In genomic region chr13:73327827-73328698, GRCm38 (mm10) we compare ENCODE assay signal across 8 mouse cellular contexts. TPM values are rescaled to one million over a fixed set of nuclear protein-coding genes. Genes with fewer than 3 reads are reported as not detected.
DNase-seq lines count a peak whose midpoint lies in the region; ATAC-seq and TF ChIP-seq lines count a peak whose summit lies in the region.

TSS of gene Mrpl36 (plus strand) at chr13:73328513.
TSS of gene Ndufs6 (minus strand) at chr13:73328542.

- ATAC-seq in heart, embryonic 12.5 days (ENCODE audit: insufficient number of reproducible peaks, low FRiP score), result peak; percentile 91
- peak; percentile 82 for ATAC-seq in liver, embryonic 12.5 days
- ATAC-seq in stomach, embryonic 15.5 days (ENCODE audit: insufficient read depth, low FRiP score, low read depth), result peak; percentile 88

- no peaks in the 10 kb centered on the region for H3K27me3 ChIP-seq in C2C12 (ENCODE audit: control insufficient read depth, insufficient read depth, insufficient read length)
- H3K27me3 ChIP-seq in erythroblast, embryonic 14.5 days (ENCODE audit: control insufficient read depth), result no peaks in the 10 kb centered on the region
- no peaks in the 10 kb centered on the region for H3K27me3 ChIP-seq in heart, embryonic 12.5 days (replicated peaks)
- no peaks in the 10 kb centered on the region for H3K27me3 ChIP-seq in liver, embryonic 12.5 days (replicated peaks)
- H3K27me3 ChIP-seq in stomach, embryonic 15.5 days (replicated peaks), result no peaks in the 10 kb centered on the region

- H3ac ChIP-seq in C2C12 (ENCODE audit: control insufficient read depth, insufficient read length, low read depth), result peak within 1 kb of the TSS; percentile 81

- H3K27ac ChIP-seq in heart, embryonic 12.5 days (ENCODE audit: poor library complexity, severe bottlenecking), result peak within 1 kb of the TSS; percentile 76
- H3K27ac ChIP-seq in liver, embryonic 12.5 days, result peak within 1 kb of the TSS; percentile 70
- peak within 1 kb of the TSS; percentile 72 for H3K27ac ChIP-seq in stomach, embryonic 15.5 days

- peaks cover 57% of the 10 kb centered on the region for H3K4me1 ChIP-seq in erythroblast, embryonic 14.5 days (ENCODE audit: control insufficient read depth)
- peaks cover 37% of the 10 kb centered on the region for H3K4me1 ChIP-seq in heart, embryonic 12.5 days (replicated peaks)
- peaks cover 51% of the 10 kb centered on the region for H3K4me1 ChIP-seq in liver, embryonic 12.5 days
- H3K4me1 ChIP-seq in stomach, embryonic 15.5 days, result peaks cover 9% of the 10 kb centered on the region; the same call in 1 of the 2 replicates

- H3K36me3 ChIP-seq in C2C12 (ENCODE audit: control insufficient read depth, insufficient read depth), result peaks cover 24% of the 10 kb centered on the region
- peaks cover 41% of the 10 kb centered on the region for H3K36me3 ChIP-seq in erythroblast, embryonic 14.5 days (ENCODE audit: control insufficient read depth)
- H3K36me3 ChIP-seq in heart, embryonic 12.5 days, result peaks cover 30% of the 10 kb centered on the region
- peaks cover 42% of the 10 kb centered on the region for H3K36me3 ChIP-seq in liver, embryonic 12.5 days
- peaks cover 12% of the 10 kb centered on the region for H3K36me3 ChIP-seq in stomach, embryonic 15.5 days

- peak within 1 kb of the TSS; percentile 86 for H3K4me2 ChIP-seq in heart, embryonic 12.5 days
- H3K4me2 ChIP-seq in liver, embryonic 12.5 days, result peak within 1 kb of the TSS; percentile 86
- H3K4me2 ChIP-seq in stomach, embryonic 15.5 days, result peak within 1 kb of the TSS; percentile 67

- DNase-seq in brain, embryonic 14.5 days (ENCODE audit: low read depth), result peak; percentile 97
- DNase-seq in kidney, postnatal 10 days, result peak; percentile 96
- peak; percentile 88 to 92 for DNase-seq in natural killer cell, adult 2 months (ENCODE audit: low spot score in 2 of 2)

- H3K79me2 ChIP-seq in C2C12 (ENCODE audit: control insufficient read depth, insufficient read depth), result peaks cover 62% of the 10 kb centered on the region

- no peaks in the 10 kb centered on the region for H3K9me3 ChIP-seq in erythroblast, embryonic 14.5 days (ENCODE audit: control insufficient read depth, low read length)
- no peaks in the 10 kb centered on the region for H3K9me3 ChIP-seq in heart, embryonic 12.5 days (replicated peaks)
- H3K9me3 ChIP-seq in liver, embryonic 12.5 days (replicated peaks), result no peaks in the 10 kb centered on the region
- H3K9me3 ChIP-seq in stomach, embryonic 15.5 days, result no peaks in the 10 kb centered on the region

- H3K4me3 ChIP-seq in C2C12 (ENCODE audit: insufficient read depth, poor library complexity, severe bottlenecking), result peak within 1 kb of the TSS; percentile 76
- H3K4me3 ChIP-seq in erythroblast, embryonic 14.5 days (replicated peaks), result peak within 1 kb of the TSS; percentile 91
- peak within 1 kb of the TSS; percentile 78 for H3K4me3 ChIP-seq in heart, embryonic 12.5 days
- peak within 1 kb of the TSS; percentile 87 for H3K4me3 ChIP-seq in liver, embryonic 12.5 days
- H3K4me3 ChIP-seq in stomach, embryonic 15.5 days (replicated peaks), result peak within 1 kb of the TSS; percentile 84

- H3K79me3 ChIP-seq in C2C12 (ENCODE audit: low read depth), result peaks cover 14% of the 10 kb centered on the region

- TF ChIP-seq POLR2A in brain, embryonic 14.5 days (IDR thresholded peaks at IDR 0.05; ENCODE audit: borderline replicate concordance, extremely low read depth, insufficient read depth, insufficient read length, poor library complexity, severe bottlenecking), result peak; percentile 38; the same call in 1 of the 2 replicates

- under 1% methylated on average over 45 of the region's 45 CpGs for WGBS in heart, embryonic 12.5 days
- under 1% methylated on average over 45 of the region's 45 CpGs for WGBS in liver, embryonic 12.5 days (ENCODE audit: insufficient replicate concordance)
- 1% methylated on average over 45 of the region's 45 CpGs for WGBS in stomach, embryonic 15.5 days

- no peak for TF ChIP-seq CTCF in C2C12 (IDR thresholded peaks at IDR 0.05; ENCODE audit: control insufficient read depth, insufficient read depth, insufficient read length)
- TF ChIP-seq CTCF in brain, embryonic 14.5 days (IDR thresholded peaks at IDR 0.05; ENCODE audit: borderline replicate concordance, extremely low read depth, insufficient read depth, insufficient read length), result no peak

- H3K9ac ChIP-seq in heart, embryonic 12.5 days, result peak within 1 kb of the TSS; percentile 84
- peak within 1 kb of the TSS; percentile 85 for H3K9ac ChIP-seq in liver, embryonic 12.5 days
- H3K9ac ChIP-seq in stomach, embryonic 15.5 days, result peak within 1 kb of the TSS; percentile 70

TF ChIP-seq in C2C12, 6 proteins besides CTCF, POLR2A, EP300 and RAD21:
- no peak for TF ChIP-seq USF1 (IDR thresholded peaks at IDR 0.05; ENCODE audit: low read depth)
- TF ChIP-seq FOSL1 (IDR thresholded peaks at IDR 0.05; ENCODE audit: insufficient read depth, low read length, poor library complexity, severe bottlenecking), result no peak
- no peak for TF ChIP-seq CEBPB (IDR thresholded peaks at IDR 0.05; ENCODE audit: low read depth)
- TF ChIP-seq MYOD1 (IDR thresholded peaks at IDR 0.05; ENCODE audit: control insufficient read depth, insufficient read length, low read depth), result no peak
- no peak for TF ChIP-seq MYOG (IDR thresholded peaks at IDR 0.05; ENCODE audit: control insufficient read depth, extremely low read depth, insufficient read length)
- TF ChIP-seq MAX (IDR thresholded peaks at IDR 0.05), result no peak

RNA-seq across cellular contexts. Expression of gene Mrpl36, which starts in this region (rescaled TPM):
- 94.7 TPM for polyA plus RNA-seq in C2C12 (2012; fragmentation: generic; extraction: Trizol)
- polyA plus RNA-seq in brain, embryonic 14.5 days (2012; rRNA removed), result 58.7 and 91.7 TPM in 2 replicates
- polyA plus RNA-seq in erythroblast, embryonic 14.5 days (2012), result 3.9 and 5.2 TPM in 2 replicates
- 155 and 157 TPM in 2 replicates for polyA plus RNA-seq in heart, embryonic 12.5 days (2016; fragmentation: Nextera tagmentation; extraction: Ambion mirVana)
- 142 and 151 TPM in 2 replicates for polyA plus RNA-seq in liver, embryonic 12.5 days (2016; fragmentation: Nextera tagmentation; extraction: Ambion mirVana)
- polyA plus RNA-seq in stomach, embryonic 15.5 days (2015; fragmentation: Nextera tagmentation; extraction: Ambion mirVana), result 137 TPM in 2 replicates

RNA-seq across cellular contexts. Expression of gene Ndufs6, which starts in this region (rescaled TPM):
- 288 TPM for polyA plus RNA-seq in C2C12 (2012; fragmentation: generic; extraction: Trizol)
- polyA plus RNA-seq in brain, embryonic 14.5 days (2012; rRNA removed), result 198 and 233 TPM in 2 replicates
- 50.1 and 53.8 TPM in 2 replicates for polyA plus RNA-seq in erythroblast, embryonic 14.5 days (2012)
- polyA plus RNA-seq in heart, embryonic 12.5 days (2016; fragmentation: Nextera tagmentation; extraction: Ambion mirVana), result 565 and 582 TPM in 2 replicates
- 300 and 310 TPM in 2 replicates for polyA plus RNA-seq in liver, embryonic 12.5 days (2016; fragmentation: Nextera tagmentation; extraction: Ambion mirVana)
- polyA plus RNA-seq in stomach, embryonic 15.5 days (2015; fragmentation: Nextera tagmentation; extraction: Ambion mirVana), result 402 and 412 TPM in 2 replicates

Comparison
In these comparisons a context has a peak if more than half of its experiments do, and no peak if none do; other contexts are left out.
1. Peak in every context shown above with its lines: DNase-seq, ATAC-seq, H3K4me3 ChIP-seq and H3K27ac ChIP-seq.